Mouse (Mus musculus) embryonic stem cell, embryonic (primary cell): ENCODE measurements around the gene Rdh7.

Source experiments
- CTCF ChIA-PET, 4 experiments: fragments of 300-600 bp in 2 of 4; fragments of 350-600 bp in 2 of 4; sonication (Branson Sonifier 250); formaldehyde crosslinking; loops; one replicate each; lab custom pipeline; 2022; ENCODE audit warnings: inconsistent platforms in 2 of 4; lab: Charles Lee
- POLR2A ChIA-PET, 4 experiments: fragments of 300-600 bp in 2 of 4; fragments of 350-600 bp in 2 of 4; sonication (Branson Sonifier 250); formaldehyde crosslinking; loops; one replicate each; lab custom pipeline; 2022; ENCODE audit warnings: antibody characterized with exemption in 4 of 4, inconsistent platforms in 1 of 4; lab: Charles Lee

The Rdh7 gene

GRCm38 (mm10) chr10:127903116-127903515, 14.5 kb upstream of the Rdh7 start:
- CTCF ChIA-PET: interaction anchor here in 2 of 4 experiments (1.0 to 1.6 kb wide), 2 partner anchors 13 to 235 kb away, joined by 3 to 5 read pairs; no protein-coding TSS in a partner anchor
- POLR2A ChIA-PET: interaction anchor here in 1 of 4 experiments (0.9 to 5.0 kb wide), 2 partner anchors 7 to 156 kb away, joined by 4 to 40 read pairs; partner anchors contain the start of gene Sdr9c7

- CTCF ChIA-PET: interaction anchor here in 1 of 4 experiments (0.5 kb wide), 1 partner anchor 54 kb away, joined by 3 read pairs; no protein-coding TSS in a partner anchor
- POLR2A ChIA-PET: interaction anchor here in 2 of 4 experiments (0.6 to 1.6 kb wide), 2 partner anchors 154 to 350 kb away, joined by 4 to 10 read pairs; no protein-coding TSS in a partner anchor
Observed at GRCm38 (mm10) chr10:127901751-127902150, 13.1 kb upstream of the Rdh7 start.

- CTCF ChIA-PET: interaction anchor here in 2 of 4 experiments (0.6 to 1.1 kb wide), 3 partner anchors 10 to 155 kb away, joined by 3 read pairs; no protein-coding TSS in a partner anchor
- POLR2A ChIA-PET: interaction anchor here in 1 of 4 experiments (1.1 to 1.6 kb wide), 5 partner anchors 10 to 152 kb away, joined by 3 to 4 read pairs (median 3); no protein-coding TSS in a partner anchor
Observed at GRCm38 (mm10) chr10:127899783-127900182, 11.2 kb upstream of the Rdh7 start.

GRCm38 (mm10) chr10:127898218-127898617, 9.6 kb upstream of the Rdh7 start, which contains the start of gene Sdr9c7:
Gene Sdr9c7, plus strand, starts transcription at chr10:127898518.
- ChIA-PET CTCF (interaction anchor here in 1 of 4 experiments (0.5 kb wide), 1 partner anchor 586 kb away, joined by 3 read pairs; no protein-coding TSS in a partner anchor), POLR2A (interaction anchor here in 3 of 4 experiments (0.6 to 6.6 kb wide), 10 partner anchors 7 to 230 kb away, joined by 3 to 40 read pairs (median 4); partner anchors contain the start of gene Rdh7 (in 1 of the 3))

GRCm38 (mm10) chr10:127897506-127897905, 8.9 kb upstream of the Rdh7 start:
- ChIA-PET POLR2A (interaction anchor here (0.7 to 6.6 kb wide), 12 partner anchors 8 to 297 kb away, joined by 3 to 40 read pairs (median 4); partner anchors contain the start of genes Gls2 (in 1 of the 4), Nab2 (in 1 of the 4) and Rdh7 (in 1 of the 4)), CTCF (interaction anchor here in 1 of 4 experiments (0.9 kb wide), 1 partner anchor 221 kb away, joined by 6 read pairs; no protein-coding TSS in a partner anchor)

GRCm38 (mm10) chr10:127896705-127897104, 8.1 kb upstream of the Rdh7 start:
- ChIA-PET CTCF (interaction anchor here in 1 of 4 experiments (0.9 kb wide), 1 partner anchor 220 kb away, joined by 6 read pairs; no protein-coding TSS in a partner anchor), POLR2A (interaction anchor here in 3 of 4 experiments (0.9 to 6.6 kb wide), 9 partner anchors 9 to 229 kb away, joined by 3 to 40 read pairs (median 3); partner anchors contain the start of gene Nab2 (in 1 of the 3))

- CTCF ChIA-PET: interaction anchor here in 2 of 4 experiments (0.6 to 1.1 kb wide), 4 partner anchors 16 to 369 kb away, joined by 3 to 8 read pairs (median 3); no protein-coding TSS in a partner anchor
- POLR2A ChIA-PET: interaction anchor here (0.5 to 6.6 kb wide), 9 partner anchors 12 to 776 kb away, joined by 3 to 40 read pairs (median 5); partner anchors contain the start of gene Naca (in 1 of the 4)
Observed at GRCm38 (mm10) chr10:127893163-127894022, 4.8 kb upstream of the Rdh7 start.

GRCm38 (mm10) chr10:127891481-127891880, 2.9 kb upstream of the Rdh7 start:
- POLR2A ChIA-PET: no interaction called here
- CTCF ChIA-PET: no interaction called here

GRCm38 (mm10) chr10:127886971-127887370, 1.6 kb downstream of the Rdh7 start:
- ChIA-PET POLR2A (interaction anchor here in 1 of 4 experiments (0.5 kb wide), 1 partner anchor 17 kb away, joined by 3 read pairs; no protein-coding TSS in a partner anchor), CTCF (no interaction called here)

- POLR2A ChIA-PET: interaction anchor here in 1 of 4 experiments (0.5 kb wide), 1 partner anchor 18 kb away, joined by 3 read pairs; no protein-coding TSS in a partner anchor
- CTCF ChIA-PET: interaction anchor here in 1 of 4 experiments (0.5 kb wide), 1 partner anchor 309 kb away, joined by 3 read pairs; no protein-coding TSS in a partner anchor
Observed at GRCm38 (mm10) chr10:127886551-127886950, 2.1 kb downstream of the Rdh7 start.

GRCm38 (mm10) chr10:127881041-127881440, 7.6 kb downstream of the Rdh7 start:
- ChIA-PET CTCF (interaction anchor here in 2 of 4 experiments (0.6 to 1.1 kb wide), 4 partner anchors 8 to 26 kb away, joined by 3 to 9 read pairs (median 3); no protein-coding TSS in a partner anchor), POLR2A (interaction anchor here in 1 of 4 experiments (0.7 to 3.4 kb wide), 7 partner anchors 9 to 134 kb away, joined by 3 to 12 read pairs (median 4); partner anchors contain the start of gene Sdr9c7)

GRCm38 (mm10) chr10:127879155-127879688, 9.4 kb downstream of the Rdh7 start:
- ChIA-PET POLR2A (interaction anchor here in 1 of 4 experiments (3.4 kb wide), 1 partner anchor 28 kb away, joined by 12 read pairs; no protein-coding TSS in a partner anchor), CTCF (interaction anchor here in 2 of 4 experiments (0.5 to 1.2 kb wide), 3 partner anchors 133 to 860 kb away, joined by 3 to 5 read pairs (median 3); no protein-coding TSS in a partner anchor)

GRCm38 (mm10) chr10:127878262-127879057, 10.2 kb downstream of the Rdh7 start:
- ChIA-PET CTCF (interaction anchor here in 1 of 4 experiments (0.6 kb wide), 1 partner anchor 861 kb away, joined by 3 read pairs; no protein-coding TSS in a partner anchor), POLR2A (interaction anchor here in 3 of 4 experiments (0.6 to 3.4 kb wide), 4 partner anchors 10 to 28 kb away, joined by 3 to 29 read pairs (median 8); partner anchors contain the start of gene Rdh7 (in 1 of the 3))

GRCm38 (mm10) chr10:127877681-127878080, 10.9 kb downstream of the Rdh7 start:
- CTCF ChIA-PET: interaction anchor here in 2 of 4 experiments (0.5 to 0.9 kb wide), 3 partner anchors 16 to 57 kb away, joined by 3 to 8 read pairs (median 3); no protein-coding TSS in a partner anchor
- POLR2A ChIA-PET: interaction anchor here in 3 of 4 experiments (0.6 to 1.5 kb wide), 6 partner anchors 11 to 256 kb away, joined by 3 to 29 read pairs (median 4); partner anchors contain the start of genes Lrp1 (in 1 of the 3) and Rdh7 (in 1 of the 3)

GRCm38 (mm10) chr10:127872484-127872883, 16.1 kb downstream of the Rdh7 start:
- POLR2A ChIA-PET: interaction anchor here in 1 of 4 experiments (0.8 kb wide), 1 partner anchor 24 kb away, joined by 7 read pairs; no protein-coding TSS in a partner anchor
- CTCF ChIA-PET: interaction anchor here in 3 of 4 experiments (0.5 to 1.2 kb wide), 6 partner anchors 9 to 503 kb away, joined by 3 to 9 read pairs (median 5); no protein-coding TSS in a partner anchor

GRCm38 (mm10) chr10:127866232-127866631, 22.4 kb downstream of the Rdh7 start, which contains the start of gene Rdh16f2:
Gene Rdh16f2, plus strand, starts transcription at chr10:127866474.
- ChIA-PET POLR2A (no interaction called here), CTCF (no interaction called here)
